Mouse (Mus musculus) olfactory bulb, adult 2 months (tissue): ENCODE data around the gene Nop2.
"Not testable (repeated sequence)": the region's sequence is repeated elsewhere in the genome, so short reads cannot be mapped to it uniquely, and the experiment has no call there.

Experiments used
- CTCF ChIP-seq: fragments of 200-500 bp; IDR thresholded peaks from 2 replicates; pipeline ENCODE4 v1.5.1; 2012; ENCODE audit warnings: low read depth, mild to moderate bottlenecking, low read length, moderate library complexity; ENCODE audit not compliant: insufficient read depth
- POLR2A ChIP-seq: fragments of 200-500 bp; IDR thresholded peaks from 2 replicates; pipeline ENCODE4 v1.6.1; 2012; ENCODE audit warnings: mild to moderate bottlenecking, low read depth, low read length, moderate library complexity; ENCODE audit not compliant: insufficient read depth

GRCm38 (mm10) chr6:125161971-125162370, 30.3 kb downstream of the Nop2 start:
- TF ChIP-seq CTCF, POLR2A: not testable (repeated sequence)
